Mouse (Mus musculus) megakaryocyte-erythroid progenitor cell, adult 5-6 weeks (primary cell): ENCODE results near the gene Kcnab2. TPM values are rescaled to one million over a fixed set of nuclear protein-coding genes. Genes with fewer than 3 reads are reported as not detected.

ENCODE experiments used
- ATAC-seq: replicated peaks from 2 replicates; pipeline ENCODE4 v1.8.0; 2016; ENCODE audit warnings: mild to moderate bottlenecking, inconsistent platforms; ENCODE audit not compliant: severe bottlenecking, poor library complexity, low FRiP score, low TSS enrichment
- total RNA-seq, 2 experiments: library from RNA; stranded (forward) in 1 of 2; stranded (reverse) in 1 of 2; fragments of 200-1000, 215-1000 nt in 1 of 2; fragments of >200 nt in 1 of 2; fragmentation: Nextera tagmentation in 1 of 2; gene quantifications; 2 replicates each; pipeline ENCODE4 v1.2.3; 2014 to 2017

Gene Kcnab2
- 42.5 and 57.5 TPM in 2 replicates for total RNA-seq (2014; fragmentation: Nextera tagmentation)
- total RNA-seq (2017), result 59.7 and 75.3 TPM in 2 replicates

GRCm38 (mm10) chr4:152477466-152478223 is at the start of gene Kcnab2:
Gene Kcnab2, minus strand, starts transcription at chr4:152477871.
- ATAC-seq, result peak; percentile 95

GRCm38 (mm10) chr4:152520083-152520482 is 42.4 kb upstream of the Kcnab2 start:
- ATAC-seq, result peak; percentile 70

GRCm38 (mm10) chr4:152519106-152519505 is 41.4 kb upstream of the Kcnab2 start:
- no peak for ATAC-seq

- no peak for ATAC-seq
These were observed 37.2 kb upstream of the Kcnab2 start for GRCm38 (mm10) chr4:152514884-152515283.

GRCm38 (mm10) chr4:152512221-152512925 is 34.7 kb upstream of the Kcnab2 start:
- no peak for ATAC-seq

GRCm38 (mm10) chr4:152494360-152494879 is 16.7 kb upstream of the Kcnab2 start:
- no peak for ATAC-seq

- ATAC-seq, result peak; percentile 92
These were observed 13.7 kb upstream of the Kcnab2 start for GRCm38 (mm10) chr4:152491250-152491899.

GRCm38 (mm10) chr4:152490311-152490710 is 12.6 kb upstream of the Kcnab2 start:
- no peak for ATAC-seq

GRCm38 (mm10) chr4:152488046-152488445 is 10.4 kb upstream of the Kcnab2 start:
- ATAC-seq, result no peak

- no peak for ATAC-seq
These were observed 2.8 kb upstream of the Kcnab2 start for GRCm38 (mm10) chr4:152480426-152480825.

GRCm38 (mm10) chr4:152478224-152478567 is 525 bp upstream of the Kcnab2 start:
- ATAC-seq, result no peak

- no peak for ATAC-seq
These were observed 585 bp downstream of the Kcnab2 start for GRCm38 (mm10) chr4:152477106-152477465.

GRCm38 (mm10) chr4:152476427-152477023 is 1.1 kb downstream of the Kcnab2 start, which contains the start of gene Nphp4:
Gene Nphp4, plus strand, starts transcription at chr4:152476706.
- ATAC-seq, result no peak

GRCm38 (mm10) chr4:152475941-152476340 is 1.7 kb downstream of the Kcnab2 start:
- no peak for ATAC-seq

GRCm38 (mm10) chr4:152467951-152468350 is 9.7 kb downstream of the Kcnab2 start:
- no peak for ATAC-seq

GRCm38 (mm10) chr4:152466601-152467000 is 11.1 kb downstream of the Kcnab2 start:
- ATAC-seq, result no peak

- ATAC-seq, result no peak
These were observed 12.6 kb downstream of the Kcnab2 start for GRCm38 (mm10) chr4:152465116-152465515.

GRCm38 (mm10) chr4:152463147-152463546 is 14.5 kb downstream of the Kcnab2 start:
- no peak for ATAC-seq

GRCm38 (mm10) chr4:152462516-152462915 is 15.2 kb downstream of the Kcnab2 start:
- ATAC-seq, result no peak

GRCm38 (mm10) chr4:152457673-152458072 is 20.0 kb downstream of the Kcnab2 start:
- no peak for ATAC-seq
